Mouse (Mus musculus): ENCODE data around the gene Tnrc6c. TPM values are rescaled to one million over a fixed set of nuclear protein-coding genes. Genes with fewer than 3 reads are reported as not detected.
A peak's percentile ranks its signal among the peaks of the same experiment; 100 is the strongest.

Tnrc6c gene
- polyA plus RNA-seq (2015; fragmentation: Nextera tagmentation; extraction: Ambion mirVana): 2.4 and 3.0 TPM in 2 replicates

DNA sequence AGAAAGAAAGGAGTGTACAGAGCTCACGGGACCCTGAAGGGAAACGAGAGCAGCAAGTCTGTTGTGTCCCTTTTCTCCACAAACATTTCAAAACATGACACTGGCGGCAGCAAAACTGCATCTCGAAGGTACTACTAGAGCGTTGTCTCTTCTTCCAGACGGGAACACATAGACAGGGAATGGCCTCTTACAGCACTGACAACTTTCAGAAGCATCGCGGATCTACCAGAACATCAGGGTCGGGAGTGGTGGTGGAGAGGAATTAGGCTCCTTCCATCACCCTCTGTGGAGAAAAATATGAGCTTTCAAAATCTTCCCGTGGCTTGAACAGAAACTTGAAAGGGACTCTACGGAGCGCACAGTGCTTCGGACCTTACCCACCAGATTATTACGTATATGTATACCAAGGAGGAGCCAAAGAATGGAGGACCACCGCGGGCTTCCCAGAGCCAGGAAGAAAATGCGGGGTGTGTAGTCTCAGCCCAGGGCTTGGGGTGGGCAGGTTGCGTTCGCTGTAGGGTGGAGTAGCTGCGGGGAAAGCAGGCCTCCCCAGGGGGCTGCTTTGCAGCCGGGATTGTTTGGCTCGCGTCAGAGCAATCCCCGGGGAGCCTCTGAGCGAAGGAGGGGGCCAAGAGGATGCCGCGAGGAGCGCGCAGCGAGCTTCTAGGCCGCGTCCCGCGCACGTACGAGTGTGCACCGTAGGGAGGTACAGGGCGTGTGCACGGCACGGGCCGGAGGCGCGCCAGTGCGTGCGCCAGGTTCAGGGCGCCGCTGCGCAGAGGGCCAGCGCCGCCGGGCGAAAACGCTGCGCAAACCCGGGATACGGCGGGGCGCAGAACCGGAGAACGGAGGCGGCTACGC, at the start of gene Tnrc6c:
Gene Tnrc6c, plus strand, starts transcription at position 799 of the 861 bp plus-strand sequence.
- Histone ChIP-seq H3K4me2 (peak within 1 kb of the TSS; percentile 96), H3K9me3 (replicated peaks) (no peaks in the 10 kb centered on the region), H3K27me3 (peaks cover 53% of the 10 kb centered on the region), H3K4me3 (replicated peaks) (peak within 1 kb of the TSS; percentile 82), H3K9ac (peak within 1 kb of the TSS; percentile 84), H3K27ac (replicated peaks) (peak within 1 kb of the TSS; percentile 83), H3K4me1 (replicated peaks) (peaks cover 42% of the 10 kb centered on the region), H3K36me3 (replicated peaks) (no peaks in the 10 kb centered on the region)
- 1% methylated on average over 62 of the region's 62 CpGs for WGBS (ENCODE audit: insufficient replicate concordance)
- peak; percentile 70 for ATAC-seq (ENCODE audit: insufficient read depth)

DNA sequence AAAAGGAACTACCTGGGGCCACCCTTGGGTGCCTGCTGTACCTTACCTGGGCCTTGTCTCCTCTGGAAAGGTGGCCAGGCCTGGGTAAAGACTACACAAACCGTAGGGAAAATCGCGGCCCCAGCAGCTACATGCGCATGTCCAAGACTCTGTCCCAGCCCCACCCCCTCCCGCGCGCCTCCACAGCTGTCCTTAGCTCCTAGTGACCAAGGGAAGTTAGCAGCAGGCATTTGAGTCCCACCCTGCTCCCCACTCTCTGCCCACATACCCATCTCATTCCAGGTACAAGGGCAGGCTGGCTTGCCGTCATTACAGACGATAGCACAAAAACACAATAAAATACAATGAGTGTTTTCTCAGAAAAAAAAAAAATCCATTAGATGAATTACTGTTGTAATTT, 48.0 kb upstream of the Tnrc6c start:
- Histone ChIP-seq H3K27ac (replicated peaks) (no peak overlapping the region), H3K9me3 (replicated peaks) (no peaks in the 10 kb centered on the region), H3K4me3 (replicated peaks) (no peak overlapping the region), H3K36me3 (replicated peaks) (no peaks in the 10 kb centered on the region), H3K9ac (no peak overlapping the region), H3K4me1 (replicated peaks) (no peaks in the 10 kb centered on the region; the same call in 1 of the 2 replicates), H3K4me2 (no peak overlapping the region), H3K27me3 (peaks cover 55% of the 10 kb centered on the region)
- WGBS (ENCODE audit: insufficient replicate concordance): 44% methylated on average over 9 of the region's 9 CpGs
- no peak for ATAC-seq (ENCODE audit: insufficient read depth)

- Histone ChIP-seq H3K27ac (replicated peaks) (no peak overlapping the region), H3K4me1 (replicated peaks) (no peaks in the 10 kb centered on the region; the same call in 1 of the 2 replicates), H3K4me3 (replicated peaks) (no peak overlapping the region), H3K9me3 (replicated peaks) (no peaks in the 10 kb centered on the region), H3K36me3 (replicated peaks) (no peaks in the 10 kb centered on the region), H3K9ac (no peak overlapping the region), H3K4me2 (no peak overlapping the region), H3K27me3 (peaks cover 55% of the 10 kb centered on the region)
- no peak for ATAC-seq (ENCODE audit: insufficient read depth)
- WGBS (ENCODE audit: insufficient replicate concordance): 9% methylated on average over 13 of the region's 13 CpGs
Measured at GRCm38 (mm10) chr11:117606605-117607203, 47.4 kb upstream of the Tnrc6c start.

GRCm38 (mm10) chr11:117608141-117608789, 45.8 kb upstream of the Tnrc6c start:
- no peaks in the 10 kb centered on the region; the same call in 1 of the 2 replicates for H3K4me1 ChIP-seq (replicated peaks)
- H3K4me2 ChIP-seq: no peak overlapping the region
- no peaks in the 10 kb centered on the region for H3K9me3 ChIP-seq (replicated peaks)
- H3K27me3 ChIP-seq: peaks cover 56% of the 10 kb centered on the region
- no peak overlapping the region for H3K4me3 ChIP-seq (replicated peaks)
- H3K27ac ChIP-seq (replicated peaks): no peak overlapping the region
- no peak for ATAC-seq (ENCODE audit: insufficient read depth)
- WGBS (ENCODE audit: insufficient replicate concordance): 50% methylated on average over 9 of the region's 9 CpGs
- H3K36me3 ChIP-seq (replicated peaks): no peaks in the 10 kb centered on the region
- no peak overlapping the region for H3K9ac ChIP-seq

DNA sequence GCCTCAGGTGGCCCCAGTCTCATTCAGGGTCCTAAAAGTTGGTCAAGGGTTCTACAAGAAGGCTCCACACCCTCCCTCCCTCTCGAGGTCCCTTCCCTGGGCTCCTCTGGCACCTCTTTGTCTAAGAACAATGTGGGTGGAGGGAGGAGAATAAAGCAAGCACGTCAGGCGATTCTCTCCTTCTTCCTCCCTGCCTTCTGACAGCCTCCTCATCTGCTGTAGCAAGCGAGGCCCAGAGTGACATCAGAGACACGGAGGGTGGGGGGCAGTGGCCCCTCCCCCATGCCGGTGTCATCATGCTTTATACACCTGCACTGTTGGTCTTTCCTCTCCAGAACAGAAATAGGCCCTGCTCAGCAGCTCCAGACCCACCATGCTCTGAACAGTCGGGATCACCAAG, 45.1 kb upstream of the Tnrc6c start:
- Histone ChIP-seq H3K36me3 (replicated peaks) (no peaks in the 10 kb centered on the region), H3K27me3 (peaks cover 51% of the 10 kb centered on the region), H3K4me3 (replicated peaks) (no peak overlapping the region), H3K9ac (no peak overlapping the region), H3K27ac (replicated peaks) (no peak overlapping the region), H3K4me1 (replicated peaks) (no peaks in the 10 kb centered on the region; the same call in 1 of the 2 replicates), H3K9me3 (replicated peaks) (no peaks in the 10 kb centered on the region), H3K4me2 (no peak overlapping the region)
- ATAC-seq (ENCODE audit: insufficient read depth): no peak
- WGBS (ENCODE audit: insufficient replicate concordance): 39% methylated on average over 7 of the region's 7 CpGs

DNA sequence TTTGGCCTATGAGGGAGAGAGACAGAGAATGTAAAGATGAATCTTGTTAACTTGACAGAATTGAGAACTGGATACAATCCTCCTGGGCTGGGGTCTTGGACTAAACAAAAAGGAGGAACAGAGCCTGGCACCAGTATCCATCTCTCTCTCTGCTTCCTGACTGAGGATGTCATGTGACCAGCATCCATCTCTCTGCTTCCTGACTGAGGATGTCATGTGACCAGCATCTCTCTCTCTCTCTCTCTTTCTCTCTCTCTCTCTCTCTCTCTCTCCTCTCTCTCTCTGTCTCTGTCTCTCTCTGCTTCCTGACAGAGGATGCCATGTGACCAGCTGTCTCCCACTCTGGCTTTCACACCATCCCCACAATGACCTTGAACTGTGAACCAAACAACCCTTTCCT, 43.5 kb upstream of the Tnrc6c start:
- Histone ChIP-seq H3K4me2 (no peak overlapping the region), H3K36me3 (replicated peaks) (no peaks in the 10 kb centered on the region), H3K9ac (no peak overlapping the region), H3K27ac (replicated peaks) (no peak overlapping the region), H3K27me3 (peaks cover 67% of the 10 kb centered on the region), H3K4me3 (replicated peaks) (no peak overlapping the region), H3K9me3 (replicated peaks) (no peaks in the 10 kb centered on the region), H3K4me1 (replicated peaks) (no peaks in the 10 kb centered on the region; the same call in 1 of the 2 replicates)
- no peak for ATAC-seq (ENCODE audit: insufficient read depth)

GRCm38 (mm10) chr11:117611068-117611467, 43.0 kb upstream of the Tnrc6c start:
- Histone ChIP-seq H3K9me3 (replicated peaks) (no peaks in the 10 kb centered on the region), H3K9ac (no peak overlapping the region), H3K27me3 (peaks cover 67% of the 10 kb centered on the region), H3K4me1 (replicated peaks) (no peaks in the 10 kb centered on the region; the same call in 1 of the 2 replicates), H3K27ac (replicated peaks) (no peak overlapping the region), H3K36me3 (replicated peaks) (no peaks in the 10 kb centered on the region), H3K4me3 (replicated peaks) (no peak overlapping the region), H3K4me2 (peak overlapping the region; percentile 31; the same call in 1 of the 2 replicates)
- WGBS (ENCODE audit: insufficient replicate concordance): 3% methylated on average over 13 of the region's 13 CpGs
- ATAC-seq (ENCODE audit: insufficient read depth): peak; percentile 49

GRCm38 (mm10) chr11:117611860-117612259, 42.2 kb upstream of the Tnrc6c start:
- no peak overlapping the region for H3K27ac ChIP-seq (replicated peaks)
- no peak overlapping the region for H3K4me3 ChIP-seq (replicated peaks)
- no peak overlapping the region for H3K4me2 ChIP-seq
- 23% methylated on average over 5 of the region's 5 CpGs for WGBS (ENCODE audit: insufficient replicate concordance)
- H3K9ac ChIP-seq: no peak overlapping the region
- H3K36me3 ChIP-seq (replicated peaks): no peaks in the 10 kb centered on the region
- H3K4me1 ChIP-seq (replicated peaks): no peaks in the 10 kb centered on the region; the same call in 1 of the 2 replicates
- peaks cover 73% of the 10 kb centered on the region for H3K27me3 ChIP-seq
- no peak for ATAC-seq (ENCODE audit: insufficient read depth)
- no peaks in the 10 kb centered on the region for H3K9me3 ChIP-seq (replicated peaks)

- WGBS (ENCODE audit: insufficient replicate concordance): 45% methylated on average over 7 of the region's 7 CpGs
- H3K4me2 ChIP-seq: no peak overlapping the region
Measured at GRCm38 (mm10) chr11:117612885-117613284, 41.2 kb upstream of the Tnrc6c start.

DNA sequence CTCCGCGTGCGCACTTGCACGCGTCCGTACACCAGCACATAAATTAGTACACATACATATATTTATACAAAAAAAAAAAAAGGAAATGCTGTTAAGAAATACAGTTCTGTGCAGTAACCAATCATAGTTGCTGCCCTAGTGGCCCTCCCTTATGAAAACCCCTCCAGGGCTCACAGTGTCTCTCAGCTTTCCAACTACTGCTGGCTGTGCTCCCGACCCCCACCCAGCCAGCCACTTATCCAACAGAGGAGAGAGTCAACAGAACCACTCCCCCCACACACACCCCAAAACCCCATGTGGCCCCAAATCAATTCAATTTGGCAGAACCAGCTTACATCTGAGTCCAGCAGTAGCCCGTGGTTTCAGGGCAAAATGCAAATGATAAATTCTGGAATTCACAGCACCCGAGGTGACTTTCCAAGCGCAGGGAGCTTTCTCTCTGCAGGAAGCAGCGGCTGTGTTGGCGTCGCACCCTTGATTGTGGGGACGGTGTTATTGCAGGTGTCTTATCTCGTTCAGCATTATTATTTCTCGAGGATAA, 36.7 kb upstream of the Tnrc6c start:
- Histone ChIP-seq H3K27ac (replicated peaks) (no peak overlapping the region), H3K9me3 (replicated peaks) (no peaks in the 10 kb centered on the region), H3K27me3 (peaks cover 76% of the 10 kb centered on the region), H3K4me3 (replicated peaks) (no peak overlapping the region), H3K4me2 (no peak overlapping the region; the same call in 1 of the 2 replicates), H3K4me1 (replicated peaks) (0 out of 2 replicates have a peak, but pooled peaks cover 3% of the 10 kb centered on the region), H3K36me3 (replicated peaks) (no peaks in the 10 kb centered on the region), H3K9ac (no peak overlapping the region)
- 20% methylated on average over 16 of the region's 16 CpGs for WGBS (ENCODE audit: insufficient replicate concordance)
- no peak for ATAC-seq (ENCODE audit: insufficient read depth)

More at GRCm38 (mm10) chr11:117612885-117613284, 41.2 kb upstream of the Tnrc6c start:
- Histone ChIP-seq H3K27ac (replicated peaks) (no peak overlapping the region), H3K4me1 (replicated peaks) (no peaks in the 10 kb centered on the region; the same call in 1 of the 2 replicates), H3K4me3 (replicated peaks) (no peak overlapping the region), H3K36me3 (replicated peaks) (no peaks in the 10 kb centered on the region), H3K27me3 (peaks cover 77% of the 10 kb centered on the region), H3K9ac (no peak overlapping the region), H3K9me3 (replicated peaks) (no peaks in the 10 kb centered on the region)
- ATAC-seq (ENCODE audit: insufficient read depth): no peak

- H3K4me3 ChIP-seq (replicated peaks): no peak overlapping the region
- no peak for ATAC-seq (ENCODE audit: insufficient read depth)
- no peaks in the 10 kb centered on the region for H3K36me3 ChIP-seq (replicated peaks)
- no peaks in the 10 kb centered on the region for H3K9me3 ChIP-seq (replicated peaks)
- H3K9ac ChIP-seq: no peak overlapping the region
- H3K4me1 ChIP-seq (replicated peaks): 0 out of 2 replicates have a peak, but pooled peaks cover 3% of the 10 kb centered on the region
- WGBS (ENCODE audit: insufficient replicate concordance): 16% methylated on average over 3 of the region's 3 CpGs
- H3K27me3 ChIP-seq: peaks cover 68% of the 10 kb centered on the region
- H3K4me2 ChIP-seq: no peak overlapping the region
- H3K27ac ChIP-seq (replicated peaks): no peak overlapping the region
Measured at GRCm38 (mm10) chr11:117618214-117618613, 35.9 kb upstream of the Tnrc6c start.
